Mouse (Mus musculus): ENCODE measurements around the gene Rad51b. TPM values are rescaled to one million over a fixed set of nuclear protein-coding genes. Genes with fewer than 3 reads are reported as not detected.

Gene Rad51b
- total RNA-seq, 4 experiments from 2014 or later: 0.17 to 0.34 TPM; not detected in 2

GRCm38 (mm10) chr12:79527222-79527621 is 230.1 kb downstream of the Rad51b start:
- no peak for DNase-seq (ENCODE audit: low spot score in 2 of 2)

DNA sequence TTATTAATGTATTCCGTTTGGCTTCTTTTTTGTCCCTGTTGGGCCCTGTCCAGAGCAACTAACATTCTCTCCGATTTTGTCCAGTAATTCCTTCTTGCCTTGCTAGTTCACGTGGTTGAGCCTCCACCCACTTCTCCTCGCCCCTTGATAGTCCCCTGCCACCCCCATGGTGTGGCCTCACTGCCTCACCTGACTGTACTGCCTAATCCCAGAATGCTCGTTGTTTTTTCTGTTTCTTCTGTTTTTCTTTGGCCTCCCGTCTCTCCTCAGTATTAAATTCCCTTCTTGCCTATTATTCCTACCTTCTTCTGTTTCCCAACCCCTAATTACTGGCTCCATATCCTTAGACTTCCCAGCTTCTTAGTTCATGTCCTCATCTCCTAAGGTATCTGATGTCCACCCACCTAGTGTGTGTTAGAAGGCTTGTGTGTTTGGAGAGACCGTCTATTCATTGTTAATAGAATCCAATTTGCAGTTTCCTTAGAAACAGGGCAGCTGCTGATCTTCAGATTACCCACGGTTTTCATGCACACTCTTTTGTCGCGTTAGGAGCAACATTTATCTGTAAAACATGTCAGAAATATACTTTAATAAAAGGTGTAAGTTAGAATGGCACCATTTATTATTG is 233.3 kb downstream of the Rad51b start:
- DNase-seq (ENCODE audit: low spot score in 2 of 2): no peak

GRCm38 (mm10) chr12:79531809-79532798 is 235.0 kb downstream of the Rad51b start:
- DNase-seq (ENCODE audit: low spot score in 2 of 2): no peak

- DNase-seq (ENCODE audit: low spot score in 2 of 2): no peak
Measured at GRCm38 (mm10) chr12:79534778-79535177, 237.7 kb downstream of the Rad51b start.

GRCm38 (mm10) chr12:79535532-79536437 is 238.7 kb downstream of the Rad51b start:
- DNase-seq (ENCODE audit: low spot score in 2 of 2): no peak

GRCm38 (mm10) chr12:79540176-79540575 is 243.1 kb downstream of the Rad51b start:
- DNase-seq (ENCODE audit: low spot score in 2 of 2): no peak

GRCm38 (mm10) chr12:79541581-79541980 is 244.5 kb downstream of the Rad51b start:
- no peak for DNase-seq (ENCODE audit: low spot score in 2 of 2)

DNA sequence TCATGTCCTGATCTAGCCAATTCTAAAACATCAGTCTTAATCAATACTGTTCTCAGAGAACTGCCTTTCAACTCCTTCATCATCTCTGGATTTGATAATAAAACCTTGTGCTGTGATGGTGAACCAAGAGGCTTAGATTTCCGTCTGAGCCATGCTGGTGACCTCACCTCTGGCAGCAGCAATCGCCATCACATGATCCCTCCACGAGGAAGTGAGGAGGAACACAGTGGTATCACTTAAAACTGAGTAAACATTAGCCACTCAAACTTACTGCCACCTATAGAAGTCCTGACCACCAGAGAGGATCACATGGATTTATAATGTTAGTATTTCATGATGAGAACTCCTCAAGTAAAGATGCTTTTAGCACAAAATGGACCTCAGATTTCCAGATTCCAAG is 248.0 kb downstream of the Rad51b start:
- DNase-seq (ENCODE audit: low spot score in 2 of 2): no peak

- DNase-seq (ENCODE audit: low spot score in 2 of 2): no peak
Measured at GRCm38 (mm10) chr12:79547556-79547955, 250.5 kb downstream of the Rad51b start.

DNA sequence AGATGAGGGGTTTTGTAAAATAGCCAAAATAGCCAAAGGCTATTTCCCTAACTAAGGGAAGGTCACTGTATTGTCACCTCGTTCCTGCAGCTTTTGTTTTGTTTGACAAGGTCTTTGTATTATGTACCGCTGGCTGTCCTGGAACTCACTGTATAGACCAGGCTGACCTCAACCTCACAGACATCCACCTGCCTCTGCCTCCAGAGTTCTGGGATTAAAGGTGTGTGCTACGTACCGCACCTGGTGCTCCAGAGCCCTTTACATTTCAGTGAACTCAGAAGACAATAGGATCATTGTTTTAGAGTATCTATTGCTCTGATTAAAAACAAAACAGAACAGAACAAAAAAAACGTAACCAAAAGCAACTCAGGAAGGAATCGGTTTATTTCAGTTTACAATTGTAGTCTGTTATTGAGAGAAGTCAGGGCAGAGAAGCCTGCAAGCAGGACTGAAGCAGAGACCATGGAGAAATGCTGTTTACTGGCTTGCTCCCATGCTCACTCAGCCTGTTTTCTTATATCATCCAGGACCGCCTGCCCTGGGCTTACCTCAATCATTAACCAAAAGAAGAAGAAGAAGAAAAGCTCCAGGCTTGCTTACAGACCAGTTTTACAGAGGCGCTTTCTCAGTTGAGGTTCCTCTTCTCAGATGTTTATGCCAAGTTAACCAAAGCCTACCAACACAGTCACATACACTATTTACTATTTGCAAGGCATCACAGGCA is 251.7 kb downstream of the Rad51b start:
- no peak for DNase-seq (ENCODE audit: low spot score in 2 of 2)

GRCm38 (mm10) chr12:79550049-79550682 is 253.1 kb downstream of the Rad51b start:
- no peak for DNase-seq (ENCODE audit: low spot score in 2 of 2)

DNA sequence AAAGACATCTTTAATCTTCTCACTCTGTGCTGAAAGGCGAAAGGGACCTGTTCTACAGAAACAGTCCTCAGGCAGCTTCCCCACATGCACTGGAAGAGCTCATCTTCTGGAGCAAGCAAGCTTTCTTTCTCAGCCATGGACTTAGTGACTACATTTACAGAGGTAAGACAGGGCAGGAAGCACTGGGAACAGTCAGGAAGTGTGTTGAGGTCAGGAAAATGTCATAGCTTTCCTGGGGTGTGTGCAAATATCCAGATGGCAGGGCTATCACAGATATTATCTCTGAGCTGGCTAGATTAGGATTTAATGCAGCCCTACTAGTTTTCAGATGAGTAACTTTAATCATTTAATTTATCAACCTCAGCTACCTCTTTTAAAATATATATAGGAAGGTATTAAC is 254.2 kb downstream of the Rad51b start:
- no peak for DNase-seq (ENCODE audit: low spot score in 2 of 2)

DNA sequence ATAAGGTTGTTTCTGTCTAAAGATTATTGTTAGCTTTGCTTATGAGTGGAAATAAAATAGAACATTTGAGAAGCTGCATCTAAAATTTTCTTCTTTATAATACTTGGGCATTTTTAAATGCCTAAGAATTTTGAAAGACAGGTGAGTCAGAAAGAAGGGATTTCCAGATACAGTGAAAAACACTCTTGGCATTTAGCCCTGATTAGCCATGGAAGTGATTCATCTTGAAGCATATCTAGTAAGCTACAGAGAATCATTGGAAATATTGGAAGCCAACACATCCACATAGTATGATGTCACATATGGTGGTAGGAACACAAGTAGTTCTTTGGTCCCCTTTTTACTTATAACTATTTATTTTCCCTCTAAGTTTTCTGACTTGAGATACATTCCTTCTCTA is 256.0 kb downstream of the Rad51b start:
- DNase-seq (ENCODE audit: low spot score in 2 of 2): no peak

DNA sequence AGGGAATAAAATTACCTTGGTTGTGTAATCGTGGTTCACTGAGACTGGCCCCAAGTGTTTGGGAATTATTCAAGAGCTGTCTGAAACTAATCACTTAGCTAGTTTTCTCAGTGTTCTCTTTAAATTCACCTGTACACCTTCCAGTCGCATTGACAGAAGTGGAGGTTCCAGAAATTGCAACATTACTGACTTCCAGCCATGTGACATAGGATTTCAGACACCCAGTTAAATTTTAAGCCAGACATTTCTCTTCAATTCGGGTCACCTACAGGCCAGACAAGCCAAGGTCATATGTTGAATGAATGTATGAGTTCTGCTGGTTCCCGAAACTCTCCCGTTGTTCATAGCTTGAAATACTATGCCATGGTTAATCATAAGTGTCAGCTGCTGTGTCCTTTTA is 260.8 kb downstream of the Rad51b start:
- no peak for DNase-seq (ENCODE audit: low spot score in 2 of 2)

DNA sequence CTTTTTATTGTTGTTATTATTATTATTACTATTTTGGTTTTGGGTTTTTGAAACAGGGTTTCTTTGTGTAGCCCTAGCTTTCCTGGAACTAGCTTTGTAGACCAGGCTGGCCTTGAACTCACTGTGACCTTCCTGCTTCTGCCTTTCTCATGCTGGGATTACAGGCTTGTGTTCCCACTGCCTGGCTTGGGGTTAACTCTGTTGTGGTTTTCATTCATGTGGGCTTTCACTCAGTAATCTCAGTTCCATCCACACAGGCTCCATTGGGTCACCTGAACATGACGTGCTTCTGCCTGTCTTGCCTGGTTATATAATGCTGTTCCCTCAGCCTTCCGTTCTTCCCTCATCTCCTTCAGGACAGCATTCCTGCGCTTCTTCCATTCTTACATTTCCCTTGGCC is 261.6 kb downstream of the Rad51b start:
- DNase-seq (ENCODE audit: low spot score in 2 of 2): no peak

DNA sequence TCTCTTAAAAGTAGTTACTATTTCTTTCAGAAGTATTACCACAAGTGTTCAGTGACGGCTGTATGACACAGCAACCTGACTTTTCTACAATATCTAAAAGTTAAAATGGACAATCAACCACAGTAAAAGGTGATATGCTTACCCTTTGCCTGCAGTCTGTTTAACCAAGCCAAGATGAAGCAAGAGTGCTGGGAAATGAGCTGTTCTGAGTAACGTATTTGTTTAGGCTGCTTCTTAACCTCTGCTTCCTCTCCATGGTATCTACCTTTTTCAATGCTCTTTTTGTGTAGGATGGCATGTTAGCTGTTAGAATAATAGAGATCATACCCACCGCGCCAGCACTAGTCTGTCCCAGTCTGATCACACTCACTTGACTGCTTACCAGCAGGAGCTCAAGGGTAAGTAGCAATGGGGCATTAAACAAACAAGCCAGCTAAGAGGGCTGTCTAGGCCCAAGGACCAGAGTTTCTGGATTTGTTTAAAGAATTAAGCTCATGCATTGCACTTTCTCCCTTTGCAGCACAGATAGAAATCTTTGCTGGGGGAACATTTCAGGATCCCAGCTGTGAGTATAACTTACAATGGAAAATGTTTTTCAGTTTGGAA is 262.4 kb downstream of the Rad51b start:
- no peak for DNase-seq (ENCODE audit: low spot score in 2 of 2)

DNA sequence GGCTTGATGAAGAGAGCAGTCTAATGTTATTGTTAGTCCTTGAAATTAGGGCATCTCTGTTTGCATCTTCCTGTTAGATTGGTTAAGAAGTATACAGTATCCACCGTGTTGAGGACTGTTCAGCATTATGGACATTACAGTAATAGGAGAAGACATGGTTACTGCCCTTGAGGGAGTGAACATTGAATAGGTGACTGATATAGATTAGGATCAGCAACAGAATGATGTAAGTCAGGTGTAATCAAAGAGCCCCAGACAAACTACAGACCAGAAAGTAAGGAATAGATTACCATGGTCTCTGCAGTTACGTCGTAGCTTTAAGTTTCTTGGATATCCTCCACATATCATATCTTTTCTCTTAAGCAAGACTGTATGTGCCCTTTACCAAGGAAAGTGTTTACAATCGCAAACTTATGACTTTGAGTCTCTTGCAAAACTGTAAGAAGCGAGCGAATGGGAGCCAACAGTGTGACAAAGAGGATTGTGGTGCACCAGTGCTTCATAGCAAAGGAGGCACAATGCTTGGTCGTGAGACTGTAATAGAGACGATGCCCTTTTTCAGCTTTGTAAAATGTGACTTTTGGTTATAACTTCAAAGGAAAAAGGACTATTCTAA is 263.1 kb downstream of the Rad51b start:
- no peak for DNase-seq (ENCODE audit: low spot score in 2 of 2)

DNA sequence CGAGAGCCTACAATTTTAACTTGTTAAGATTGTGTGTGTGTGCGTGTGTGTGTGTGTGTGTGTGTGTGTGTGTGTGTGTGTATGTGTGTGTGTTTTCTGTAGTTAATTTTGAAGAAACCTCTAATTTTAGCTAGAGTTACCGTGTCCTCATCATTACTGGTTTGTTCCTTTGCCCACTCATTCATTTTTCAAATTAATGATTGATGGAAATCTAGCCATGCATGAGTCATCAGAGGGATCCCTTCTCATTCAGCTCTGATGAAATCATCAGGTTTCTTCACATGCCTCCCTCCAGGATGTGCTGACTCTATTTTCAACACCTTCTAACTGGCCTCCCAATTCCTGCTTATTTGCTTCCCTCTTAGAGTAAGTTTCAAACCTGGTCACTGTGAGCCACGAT is 263.8 kb downstream of the Rad51b start:
- DNase-seq (ENCODE audit: low spot score in 2 of 2): no peak
